Mouse (Mus musculus) intestine, postnatal 0 days (tissue): ENCODE results near the gene Ikzf2. TPM values are rescaled to one million over a fixed set of nuclear protein-coding genes. Genes with fewer than 3 reads are reported as not detected.

ENCODE experiments used
- ATAC-seq: fragments of 200-750 bp; cut with Nextera tagmentation; 2 replicates; pipeline ENCODE4 v1.8.0; 2017; ENCODE audit warnings: mild to moderate bottlenecking, moderate TSS enrichment, moderate library complexity
- H3K27ac ChIP-seq: fragments of 300-500 bp; sonication (generic); 2 replicates; pipeline ENCODE4 v1.5.1; 2014; ENCODE audit warnings: mild to moderate bottlenecking, low read depth, low read length, moderate library complexity
- H3K27me3 ChIP-seq: fragments of 300-500 bp; sonication (generic); replicated peaks from 2 replicates; pipeline ENCODE4 v1.6.1; 2014; ENCODE audit warnings: low read length, mixed read lengths; ENCODE audit not compliant: control insufficient read depth, insufficient read depth
- H3K36me3 ChIP-seq: fragments of 300-500 bp; sonication (generic); 2 replicates; pipeline ENCODE4 v1.6.1; 2014; ENCODE audit warnings: mild to moderate bottlenecking, moderate library complexity; ENCODE audit not compliant: control insufficient read depth, insufficient read depth
- H3K4me1 ChIP-seq: fragments of 300-500 bp; sonication (generic); replicated peaks from 2 replicates; pipeline ENCODE4 v1.6.1; 2014; ENCODE audit warnings: antibody characterized with exemption, low read length, mixed read lengths; ENCODE audit not compliant: control insufficient read depth, insufficient read depth
- H3K4me2 ChIP-seq: fragments of 300-500 bp; sonication (generic); replicated peaks from 2 replicates; pipeline ENCODE4 v1.6.1; 2014; ENCODE audit warnings: low read depth, mild to moderate bottlenecking, moderate library complexity
- H3K4me3 ChIP-seq: fragments of 300-500 bp; sonication (generic); 2 replicates; pipeline ENCODE4 v1.5.1; 2014; ENCODE audit warnings: low read depth, low read length
- H3K9ac ChIP-seq: fragments of 300-500 bp; sonication (generic); 2 replicates; pipeline ENCODE4 v1.6.1; 2014; ENCODE audit warnings: mild to moderate bottlenecking, low read depth, low read length
- H3K9me3 ChIP-seq: fragments of 300-500 bp; sonication (generic); 2 replicates; pipeline ENCODE4 v1.6.1; 2016; ENCODE audit warnings: mixed run types; ENCODE audit not compliant: control insufficient read depth
- CTCF ChIP-seq: sonication (generic); IDR thresholded peaks from 2 replicates; pipeline ENCODE4 v1.5.1; 2016; ENCODE audit warnings: low read depth, mild to moderate bottlenecking, control low read depth, antibody characterized with exemption, moderate library complexity
- WGBS: fragments of 180-500 bp; shearing (Covaris S2); extraction: QIAGEN DNeasy Blood & Tissue Kit; methylation state at CpG from one replicate; pipeline ENCODE4 v1.1.7; 2014; 5-methylcytosine and 5-hydroxymethylcytosine counted together
- polyA plus RNA-seq: library from polyadenylated mRNA; unstranded; fragments of >200 nt; fragmentation: Nextera tagmentation; extraction: Ambion mirVana; gene quantifications from 2 replicates; pipeline ENCODE4 v1.2.1, GENCODE M21; 2015

Ikzf2 gene
- polyA plus RNA-seq, result 1.0 TPM in 2 replicates

DNA sequence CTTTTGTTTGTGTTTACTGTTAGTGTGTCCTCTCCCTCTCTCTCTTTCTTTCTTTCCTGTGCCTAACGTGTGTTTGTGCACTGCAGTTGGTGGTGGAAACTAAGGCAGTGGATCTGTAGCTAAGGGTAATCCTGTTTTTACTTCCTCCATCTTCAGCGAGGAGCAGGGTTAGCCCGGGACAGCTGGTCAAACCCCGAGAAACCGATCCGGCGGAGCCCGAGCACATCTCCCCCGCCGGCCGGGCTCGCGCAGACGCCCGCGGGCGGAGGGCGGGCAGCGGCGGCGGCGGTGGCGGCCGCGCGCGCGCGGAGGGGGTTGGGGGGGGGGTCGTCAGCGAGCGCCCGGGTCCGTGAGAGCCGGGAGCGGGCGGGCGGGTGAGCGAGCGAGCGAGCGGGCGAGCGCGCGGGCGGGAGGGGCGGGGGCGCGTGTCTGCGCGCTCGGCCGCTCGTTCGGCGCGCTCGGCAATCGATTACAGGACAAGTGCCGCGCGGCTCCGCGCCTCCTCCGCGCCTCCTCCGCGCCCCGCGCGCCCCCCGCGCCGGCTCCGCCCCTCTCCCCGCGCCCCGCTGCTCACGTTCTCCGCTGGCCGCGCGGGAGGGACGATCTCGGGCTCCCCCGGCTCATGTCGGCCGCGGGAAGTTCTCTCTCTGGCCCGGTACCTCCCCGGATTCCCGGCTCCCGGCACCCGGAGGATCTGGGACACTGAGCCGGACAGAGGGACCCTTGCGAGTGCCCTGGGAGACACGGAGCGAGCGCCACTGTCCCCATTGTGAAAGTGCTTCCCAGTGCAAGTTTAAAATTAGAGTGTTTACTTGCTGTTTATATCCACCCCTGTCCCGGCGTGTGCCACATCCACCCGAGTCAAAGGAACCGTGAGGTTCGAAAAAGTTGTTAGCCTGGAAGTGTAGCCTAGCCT lies at the start of gene Ikzf2:
Gene Ikzf2, minus strand, starts transcription at position 170 of the 916 bp plus-strand sequence.
- no peak for TF ChIP-seq CTCF
- Histone ChIP-seq H3K9me3 (no peaks in the 10 kb centered on the region), H3K9ac (peak within 1 kb of the TSS; percentile 58), H3K4me3 (peak within 1 kb of the TSS; percentile 86), H3K4me1 (no peaks in the 10 kb centered on the region), H3K27ac (peak within 1 kb of the TSS; percentile 74), H3K36me3 (no peaks in the 10 kb centered on the region), H3K4me2 (peak within 1 kb of the TSS; percentile 81), H3K27me3 (no peaks in the 10 kb centered on the region)
- under 1% methylated on average over 62 of the region's 105 CpGs for WGBS
- ATAC-seq, result peak; percentile 89

- TF ChIP-seq CTCF, result no peak
- no peaks in the 10 kb centered on the region for H3K27me3 ChIP-seq
- no peaks in the 10 kb centered on the region for H3K36me3 ChIP-seq
- no peak for ATAC-seq
- no peak overlapping the region for H3K27ac ChIP-seq
- H3K4me3 ChIP-seq, result no peak overlapping the region
- 39% methylated on average over 1 of the region's 1 CpGs for WGBS
- H3K4me2 ChIP-seq, result no peak overlapping the region
- no peaks in the 10 kb centered on the region for H3K4me1 ChIP-seq
- no peaks in the 10 kb centered on the region for H3K9me3 ChIP-seq
- no peak overlapping the region for H3K9ac ChIP-seq
Measured at GRCm38 (mm10) chr1:69729729-69730128, 42.7 kb upstream of the Ikzf2 start.

DNA sequence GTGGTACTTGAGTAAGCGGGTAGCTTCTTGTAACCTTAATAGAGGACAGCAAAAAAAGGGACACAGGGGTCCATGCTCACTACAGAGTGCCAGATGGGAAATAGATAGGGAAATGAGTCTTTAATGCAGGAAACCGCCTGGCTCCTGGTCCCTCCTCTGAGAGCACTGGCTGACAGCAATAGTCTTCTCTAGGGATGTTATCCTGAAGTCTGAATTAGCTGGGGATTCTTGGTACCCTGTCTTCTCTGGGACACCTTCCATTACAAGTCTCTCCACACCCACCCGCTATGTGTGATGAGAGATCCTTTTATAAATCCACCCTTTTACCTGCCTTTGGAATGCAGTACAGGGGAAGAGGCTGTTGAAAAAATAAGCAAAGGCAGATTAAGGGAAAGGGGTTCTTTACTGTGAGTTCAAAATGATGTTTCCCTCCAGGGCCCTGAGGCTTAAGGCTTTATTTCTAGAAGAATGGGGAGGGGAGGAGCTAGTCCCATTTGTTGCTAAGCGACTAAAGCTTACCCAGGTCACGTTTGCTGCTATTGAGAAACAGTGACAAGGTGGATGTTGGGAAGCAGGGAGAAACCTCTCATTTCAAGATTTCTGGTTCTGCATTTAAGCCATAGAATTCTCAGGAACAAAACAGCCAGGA lies 42.1 kb upstream of the Ikzf2 start:
- no peak for ATAC-seq
- WGBS, result 51% methylated on average over 5 of the region's 5 CpGs

GRCm38 (mm10) chr1:69727968-69728367 lies 40.9 kb upstream of the Ikzf2 start:
- 27% methylated on average over 5 of the region's 5 CpGs for WGBS

More for the DNA sequence above, 42.1 kb upstream of the Ikzf2 start:
- no peak for TF ChIP-seq CTCF
- no peaks in the 10 kb centered on the region for H3K36me3 ChIP-seq
- H3K27ac ChIP-seq, result no peak overlapping the region
- H3K4me3 ChIP-seq, result no peak overlapping the region
- no peaks in the 10 kb centered on the region for H3K27me3 ChIP-seq
- H3K9me3 ChIP-seq, result no peaks in the 10 kb centered on the region
- no peak overlapping the region for H3K4me2 ChIP-seq
- no peak overlapping the region for H3K9ac ChIP-seq
- H3K4me1 ChIP-seq, result no peaks in the 10 kb centered on the region

GRCm38 (mm10) chr1:69717107-69717506 lies 30.1 kb upstream of the Ikzf2 start:
- Histone ChIP-seq H3K4me1 (no peaks in the 10 kb centered on the region), H3K36me3 (no peaks in the 10 kb centered on the region), H3K9me3 (no peaks in the 10 kb centered on the region), H3K4me3 (no peak overlapping the region), H3K27me3 (no peaks in the 10 kb centered on the region), H3K27ac (no peak overlapping the region), H3K4me2 (no peak overlapping the region), H3K9ac (no peak overlapping the region)
- 81% methylated on average over 3 of the region's 3 CpGs for WGBS
- ATAC-seq, result no peak
- TF ChIP-seq CTCF, result no peak

More at GRCm38 (mm10) chr1:69727968-69728367, 40.9 kb upstream of the Ikzf2 start:
- no peak for TF ChIP-seq CTCF
- no peak for ATAC-seq
- H3K4me3 ChIP-seq, result no peak overlapping the region
- no peaks in the 10 kb centered on the region for H3K4me1 ChIP-seq
- H3K9me3 ChIP-seq, result no peaks in the 10 kb centered on the region
- no peak overlapping the region for H3K9ac ChIP-seq
- H3K27me3 ChIP-seq, result no peaks in the 10 kb centered on the region
- H3K36me3 ChIP-seq, result no peaks in the 10 kb centered on the region
- H3K27ac ChIP-seq, result no peak overlapping the region
- no peak overlapping the region for H3K4me2 ChIP-seq

GRCm38 (mm10) chr1:69708571-69708970 lies 21.5 kb upstream of the Ikzf2 start:
- Histone ChIP-seq H3K9me3 (no peaks in the 10 kb centered on the region), H3K9ac (no peak overlapping the region), H3K27ac (no peak overlapping the region), H3K36me3 (no peaks in the 10 kb centered on the region), H3K27me3 (no peaks in the 10 kb centered on the region), H3K4me2 (no peak overlapping the region), H3K4me3 (no peak overlapping the region), H3K4me1 (no peaks in the 10 kb centered on the region)
- 96% methylated on average over 1 of the region's 1 CpGs for WGBS
- TF ChIP-seq CTCF, result no peak
- ATAC-seq, result no peak
